Mouse (Mus musculus) olfactory bulb, adult 2 months (tissue): ENCODE measurements around the gene Litaf.
"Not testable (repeated sequence)": the region's sequence is repeated elsewhere in the genome, so short reads cannot be mapped to it uniquely, and the experiment has no call there.

Experiments used
- CTCF ChIP-seq: fragments of 200-500 bp; IDR thresholded peaks from 2 replicates; pipeline ENCODE4 v1.5.1; 2012; ENCODE audit warnings: low read depth, mild to moderate bottlenecking, low read length, moderate library complexity; ENCODE audit not compliant: insufficient read depth
- POLR2A ChIP-seq: fragments of 200-500 bp; IDR thresholded peaks from 2 replicates; pipeline ENCODE4 v1.6.1; 2012; ENCODE audit warnings: mild to moderate bottlenecking, low read depth, low read length, moderate library complexity; ENCODE audit not compliant: insufficient read depth

- not testable (repeated sequence) for TF ChIP-seq POLR2A, CTCF
Measured at GRCm38 (mm10) chr16:11013464-11014147, 52.4 kb downstream of the Litaf start.
